Mouse (Mus musculus) liver, embryonic 14.5 days (tissue): ENCODE measurements around the gene Susd3. TPM values are rescaled to one million over a fixed set of nuclear protein-coding genes. Genes with fewer than 3 reads are reported as not detected.

Source experiments
- ATAC-seq: fragments of 200-750 bp; cut with Nextera tagmentation; 2 replicates; pipeline ENCODE4 v1.8.0; 2017; ENCODE audit warnings: moderate number of reproducible peaks, mild to moderate bottlenecking, moderate library complexity; ENCODE audit not compliant: insufficient read depth
- DNase-seq, 3 experiments: peaks; one replicate each; pipeline ENCODE4 v3.0.0-alpha.2; 2012 to 2013; ENCODE audit warnings: low read depth in 3 of 3, low spot score in 3 of 3
- H3K27ac ChIP-seq: fragments of 300-500 bp; sonication (generic); 2 replicates; pipeline ENCODE4 v1.5.1; 2014; ENCODE audit warnings: moderate library complexity, mild to moderate bottlenecking, control low read depth, inconsistent platforms
- H3K27me3 ChIP-seq: fragments of 300-500 bp; sonication (generic); 2 replicates; pipeline ENCODE4 v1.6.1; 2014; ENCODE audit warnings: mild to moderate bottlenecking, low read length, moderate library complexity; ENCODE audit not compliant: control insufficient read depth, insufficient read depth
- H3K36me3 ChIP-seq: fragments of 300-500 bp; sonication (generic); replicated peaks from 2 replicates; pipeline ENCODE4 v1.6.1; 2014; ENCODE audit warnings: low read depth; ENCODE audit not compliant: control insufficient read depth, insufficient read depth
- H3K4me1 ChIP-seq, 2 experiments: fragments of 200-500 bp in 1 of 2; fragments of 300-500 bp in 1 of 2; sonication (generic) in 1 of 2; replicated peaks; 2 replicates each; pipeline ENCODE4 v1.6.1; 2012 to 2014; ENCODE audit warnings: antibody characterized with exemption in 1 of 2, inconsistent platforms in 1 of 2, low read length in 1 of 2; ENCODE audit not compliant: control insufficient read depth in 2 of 2, insufficient read depth in 2 of 2
- H3K4me2 ChIP-seq: fragments of 300-500 bp; sonication (generic); 2 replicates; pipeline ENCODE4 v1.6.1; 2014; ENCODE audit warnings: low read depth, mild to moderate bottlenecking, control low read depth, moderate library complexity
- H3K4me3 ChIP-seq, 2 experiments: fragments of 200-500 bp in 1 of 2; fragments of 300-500 bp in 1 of 2; sonication (generic) in 1 of 2; 2 replicates each; pipeline ENCODE4 v1.5.1; 2012 to 2014; ENCODE audit warnings: low read depth in 2 of 2, low read length in 2 of 2, mild to moderate bottlenecking in 2 of 2, control low read depth in 1 of 2, inconsistent platforms in 1 of 2, moderate library complexity in 1 of 2; ENCODE audit not compliant: insufficient read depth in 1 of 2
- H3K9ac ChIP-seq: fragments of 300-500 bp; sonication (generic); replicated peaks from 2 replicates; pipeline ENCODE4 v1.6.1; 2014; ENCODE audit warnings: mild to moderate bottlenecking, control low read depth, moderate library complexity
- H3K9me3 ChIP-seq: fragments of 300-500 bp; sonication (generic); 2 replicates; pipeline ENCODE4 v1.6.1; 2016; ENCODE audit warnings: low read length, mixed read lengths; ENCODE audit not compliant: control insufficient read depth
- CTCF ChIP-seq: IDR thresholded peaks from 2 replicates; pipeline ENCODE4 v1.5.1; 2016; ENCODE audit warnings: antibody characterized with exemption, low read depth, control low read depth
- EP300 ChIP-seq: IDR thresholded peaks from 2 replicates; pipeline ENCODE4 v1.6.1; 2016; ENCODE audit warnings: antibody characterized with exemption, low read depth
- WGBS: fragments of 180-500 bp; shearing (Covaris S2); extraction: QIAGEN DNeasy Blood & Tissue Kit; methylation state at CpG from one replicate; pipeline ENCODE4 v1.1.7; 2014; ENCODE audit not compliant: insufficient replicate concordance; 5-methylcytosine and 5-hydroxymethylcytosine counted together
- polyA plus RNA-seq, 2 experiments: library from polyadenylated mRNA; depleted of rRNA in 1 of 2; stranded (reverse) in 1 of 2; unstranded in 1 of 2; fragments of >200 nt; fragmentation: Nextera tagmentation in 1 of 2; extraction: Ambion mirVana in 1 of 2; gene quantifications; 2 replicates each; pipeline versions ENCODE4 v1.2.1 to v1.2.3; 2012 to 2014

Susd3 gene
- polyA plus RNA-seq, 2 experiments: 1.1 to 1.2 TPM

GRCm38 (mm10) chr13:49219367-49219766 lies 29.1 kb downstream of the Susd3 start:
- H3K9ac ChIP-seq: no peak overlapping the region

GRCm38 (mm10) chr13:49218651-49219050 lies 29.9 kb downstream of the Susd3 start:
- H3K9me3 ChIP-seq: no peaks in the 10 kb centered on the region
- no peaks in the 10 kb centered on the region for H3K27me3 ChIP-seq
- no peak overlapping the region for H3K27ac ChIP-seq
- no peak for TF ChIP-seq CTCF
- TF ChIP-seq EP300: no peak
- no peak overlapping the region for H3K4me3 ChIP-seq
- peaks cover 7 to 17% of the 10 kb centered on the region in 2 experiments; a peak in 3 of 4 replicates for H3K4me1 ChIP-seq
- H3K4me2 ChIP-seq: no peak overlapping the region
- WGBS: 72% methylated on average over 3 of the region's 3 CpGs
- H3K36me3 ChIP-seq: no peaks in the 10 kb centered on the region
- H3K9ac ChIP-seq: no peak overlapping the region
- ATAC-seq (no peak), DNase-seq (no peak)

More at GRCm38 (mm10) chr13:49219367-49219766, 29.1 kb downstream of the Susd3 start:
- Histone ChIP-seq H3K9me3 (no peaks in the 10 kb centered on the region), H3K36me3 (no peaks in the 10 kb centered on the region), H3K4me3 (no peak overlapping the region), H3K4me2 (no peak overlapping the region), H3K4me1 (peaks cover 7 to 12% of the 10 kb centered on the region in 2 experiments; a peak in 3 of 4 replicates), H3K27ac (no peak overlapping the region), H3K27me3 (no peaks in the 10 kb centered on the region)
- ATAC-seq (no peak), DNase-seq (no peak)
- TF ChIP-seq CTCF (no peak), EP300 (no peak)
- 59% methylated on average over 4 of the region's 4 CpGs for WGBS

- Histone ChIP-seq H3K4me3 (no peak overlapping the region; a peak in 1 of 4 replicates), H3K4me1 (peaks cover 7 to 17% of the 10 kb centered on the region in 2 experiments; a peak in 3 of 4 replicates), H3K9me3 (no peaks in the 10 kb centered on the region), H3K4me2 (peak overlapping the region; percentile 82), H3K36me3 (no peaks in the 10 kb centered on the region), H3K9ac (no peak overlapping the region), H3K27ac (no peak overlapping the region), H3K27me3 (no peaks in the 10 kb centered on the region)
- TF ChIP-seq EP300: no peak
- TF ChIP-seq CTCF: no peak
- 69% methylated on average over 9 of the region's 9 CpGs for WGBS
- DNase-seq (no peak), ATAC-seq (no peak)
These were observed 31.5 kb downstream of the Susd3 start for GRCm38 (mm10) chr13:49216808-49217561.

- Histone ChIP-seq H3K36me3 (no peaks in the 10 kb centered on the region), H3K4me3 (peak overlapping the region; percentile 55 to 60), H3K27me3 (no peaks in the 10 kb centered on the region), H3K9me3 (no peaks in the 10 kb centered on the region), H3K9ac (peak overlapping the region; percentile 44; the same call in 1 of the 2 replicates), H3K4me1 (peaks cover 7 to 17% of the 10 kb centered on the region in 2 experiments; a peak in 3 of 4 replicates), H3K27ac (no peak overlapping the region), H3K4me2 (peak overlapping the region; percentile 82)
- 3% methylated on average over 17 of the region's 17 CpGs for WGBS
- ATAC-seq (peak; percentile 67), DNase-seq (no peak)
- TF ChIP-seq EP300 (no peak), CTCF (no peak)
These were observed 32.3 kb downstream of the Susd3 start for GRCm38 (mm10) chr13:49216220-49216552.

GRCm38 (mm10) chr13:49215504-49216219 lies 32.8 kb downstream of the Susd3 start, which contains the start of gene Card19:
Gene Card19 (minus strand): TSS chr13:49216037.
- Histone ChIP-seq H3K9me3 (no peaks in the 10 kb centered on the region), H3K36me3 (no peaks in the 10 kb centered on the region), H3K4me1 (peaks cover 7 to 17% of the 10 kb centered on the region in 2 experiments; a peak in 3 of 4 replicates), H3K27me3 (no peaks in the 10 kb centered on the region), H3K9ac (peak within 1 kb of the TSS; percentile 44), H3K4me2 (peak within 1 kb of the TSS; percentile 82), H3K27ac (no peak within 1 kb of the TSS), H3K4me3 (peak within 1 kb of the TSS; percentile 55 to 60)
- under 1% methylated on average over 78 of the region's 78 CpGs for whole genome bisulfite sequencing
- DNase-seq (peak; percentile 83 to 85 (median 84)), ATAC-seq (peak; percentile 89)
- TF ChIP-seq EP300 (no peak), CTCF (no peak)
